In the genomic region with DNA sequence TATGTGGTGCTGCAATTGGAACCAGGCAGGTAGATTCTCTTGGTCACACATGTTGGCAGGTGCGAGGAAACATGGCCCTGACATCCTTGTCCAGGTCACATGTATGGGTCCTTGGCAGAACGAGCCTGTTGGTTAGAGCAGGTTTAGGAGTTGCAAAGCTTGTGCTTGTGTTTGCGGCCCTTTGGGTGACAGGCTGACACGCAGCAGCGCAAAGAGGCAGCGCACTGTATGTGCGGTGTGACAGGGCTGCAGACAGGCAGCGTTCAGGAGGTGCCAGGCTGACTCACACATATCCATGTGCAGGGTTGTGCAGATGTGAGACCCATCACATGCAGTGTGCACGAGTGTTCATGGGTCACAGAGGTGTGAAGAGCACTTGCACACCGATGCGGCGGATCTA, we compare ENCODE assay signal across 9 mouse cellular contexts. TPM values are rescaled to one million over a fixed set of nuclear protein-coding genes. Genes with fewer than 3 reads are reported as not detected.
DNase-seq lines count a peak whose midpoint lies in the region; ATAC-seq lines count a peak whose summit lies in the region.
"Had no signal": no experiment of that assay in that cellular context is flagged by ENCODE, and none has a peak within 500 bp of the region (broad histone marks: within the 10 kb centered on the region; RNA-seq: fewer than 3 reads in every experiment).

No protein-coding gene starts in this region.

- peaks cover 5% of the 10 kb centered on the region for H3K4me1 ChIP-seq in heart, embryonic 15.5 days (replicated peaks)
- H3K4me1 ChIP-seq in forebrain, embryonic 11.5 days (replicated peaks; ENCODE audit: control insufficient read depth, insufficient read depth, low read length) = peaks cover 4% of the 10 kb centered on the region; the same call in 1 of the 2 replicates
- peaks cover 9% of the 10 kb centered on the region; the same call in 1 of the 2 replicates for H3K4me1 ChIP-seq in liver, embryonic 12.5 days

- H3K36me3 ChIP-seq in heart, embryonic 15.5 days = no peaks in the 10 kb centered on the region
- H3K36me3 ChIP-seq in forebrain, embryonic 11.5 days (ENCODE audit: control insufficient read depth, insufficient read depth, low read length) = no peaks in the 10 kb centered on the region
- H3K36me3 ChIP-seq in liver, embryonic 12.5 days = no peaks in the 10 kb centered on the region

- H3K9me3 ChIP-seq in heart, embryonic 15.5 days (replicated peaks) = no peaks in the 10 kb centered on the region
- H3K9me3 ChIP-seq in forebrain, embryonic 11.5 days (ENCODE audit: control insufficient read depth, low read length) = no peaks in the 10 kb centered on the region
- H3K9me3 ChIP-seq in liver, embryonic 12.5 days (replicated peaks) = no peaks in the 10 kb centered on the region

- no peak for DNase-seq in heart, adult 11 months
- DNase-seq in ZHBTc4 (ENCODE audit: low read depth, low spot score) (peak; percentile 49), adipocyte (ENCODE audit: low spot score) (no peak)
- DNase-seq in forebrain, embryonic 11.5 days (ENCODE audit: low spot score) = no peak
- no peak for DNase-seq in thymus, postnatal 0 days (ENCODE audit: low spot score)
- DNase-seq in testis, postnatal 14 days (ENCODE audit: low spot score) = no peak

- 44% methylated on average over 12 of the region's 12 CpGs for WGBS in heart, embryonic 15.5 days
- WGBS in forebrain, embryonic 11.5 days = 51% methylated on average over 12 of the region's 12 CpGs
- 50% methylated on average over 12 of the region's 12 CpGs for WGBS in liver, embryonic 12.5 days (ENCODE audit: insufficient replicate concordance)

- H3K27ac ChIP-seq in heart, embryonic 15.5 days = no peak overlapping the region
- no peak overlapping the region for H3K27ac ChIP-seq in forebrain, embryonic 11.5 days (ENCODE audit: low read depth, low read length)
- H3K27ac ChIP-seq in liver, embryonic 12.5 days = no peak overlapping the region

- peak overlapping the region; percentile 59 for H3K4me3 ChIP-seq in heart, embryonic 15.5 days
- H3K4me3 ChIP-seq in forebrain, embryonic 11.5 days (ENCODE audit: low read depth, low read length) = peak overlapping the region; percentile 55
- no peak overlapping the region for H3K4me3 ChIP-seq in liver, embryonic 12.5 days

- H3K9ac ChIP-seq in heart, embryonic 15.5 days = peak overlapping the region; percentile 57
- peak overlapping the region; percentile 72 for H3K9ac ChIP-seq in forebrain, embryonic 11.5 days (ENCODE audit: low read length)
- no peak overlapping the region for H3K9ac ChIP-seq in liver, embryonic 12.5 days

- H3K4me2 ChIP-seq in heart, embryonic 15.5 days = peak overlapping the region; percentile 96
- peak overlapping the region; percentile 94 for H3K4me2 ChIP-seq in forebrain, embryonic 11.5 days (ENCODE audit: low read depth, low read length, severe bottlenecking)
- H3K4me2 ChIP-seq in liver, embryonic 12.5 days = peak overlapping the region; percentile 76

- peaks cover 27% of the 10 kb centered on the region for H3K27me3 ChIP-seq in heart, embryonic 15.5 days
- no peaks in the 10 kb centered on the region for H3K27me3 ChIP-seq in forebrain, embryonic 11.5 days (ENCODE audit: control insufficient read depth, insufficient read depth, low read length)
- peaks cover 52% of the 10 kb centered on the region for H3K27me3 ChIP-seq in liver, embryonic 12.5 days (replicated peaks)

- ATAC-seq in heart, embryonic 15.5 days (replicated peaks; ENCODE audit: insufficient number of reproducible peaks, insufficient read depth, low FRiP score, low read depth) = no peak
- peak; percentile 42 for ATAC-seq in forebrain, embryonic 11.5 days (replicated peaks; ENCODE audit: low FRiP score)
- ATAC-seq in liver, embryonic 12.5 days = no peak

RNA-seq across cellular contexts. Expression of a gene that starts 0.8 kb away (rescaled TPM):
- 2.1 and 3.5 TPM in 2 replicates for polyA plus RNA-seq in heart, embryonic 15.5 days (2015; fragmentation: Nextera tagmentation; extraction: Ambion mirVana)
- polyA plus RNA-seq in forebrain, embryonic 11.5 days (2014; fragmentation: Nextera tagmentation; extraction: Ambion mirVana) = 27.2 and 29.9 TPM in 2 replicates
- 0.30 and 0.36 TPM in 2 replicates for polyA plus RNA-seq in liver, embryonic 12.5 days (2016; fragmentation: Nextera tagmentation; extraction: Ambion mirVana)
- 2.6 and 3.6 TPM in 2 replicates for polyA plus RNA-seq in thymus, postnatal 0 days (2015; fragmentation: Nextera tagmentation; extraction: Ambion mirVana)

RNA-seq across cellular contexts. Expression of a gene that starts 34.1 kb away (rescaled TPM):
- 55.3 and 62.0 TPM in 2 replicates for polyA plus RNA-seq in heart, embryonic 15.5 days (2015; fragmentation: Nextera tagmentation; extraction: Ambion mirVana)
- polyA plus RNA-seq in forebrain, embryonic 11.5 days (2014; fragmentation: Nextera tagmentation; extraction: Ambion mirVana) = 38.8 and 43.7 TPM in 2 replicates
- 0.56 and 0.67 TPM in 2 replicates for polyA plus RNA-seq in liver, embryonic 12.5 days (2016; fragmentation: Nextera tagmentation; extraction: Ambion mirVana)
- 1.7 and 2.0 TPM in 2 replicates for polyA plus RNA-seq in thymus, postnatal 0 days (2015; fragmentation: Nextera tagmentation; extraction: Ambion mirVana)

RNA-seq across cellular contexts. Expression of a gene that starts 50.1 kb away (rescaled TPM):
- polyA plus RNA-seq in heart, embryonic 15.5 days (2015; fragmentation: Nextera tagmentation; extraction: Ambion mirVana) = 2.1 and 5.8 TPM in 2 replicates
- 0.91 and 1.5 TPM in 2 replicates for polyA plus RNA-seq in forebrain, embryonic 11.5 days (2014; fragmentation: Nextera tagmentation; extraction: Ambion mirVana)
- polyA plus RNA-seq in liver, embryonic 12.5 days (2016; fragmentation: Nextera tagmentation; extraction: Ambion mirVana) = 7.8 and 9.1 TPM in 2 replicates
- polyA plus RNA-seq in thymus, postnatal 0 days (2015; fragmentation: Nextera tagmentation; extraction: Ambion mirVana) = 55.5 and 57.3 TPM in 2 replicates

RNA-seq across cellular contexts. Expression of a gene that starts 55.4 kb away (rescaled TPM):
- not detected in 2 replicates for polyA plus RNA-seq in heart, embryonic 15.5 days (2015; fragmentation: Nextera tagmentation; extraction: Ambion mirVana)
- polyA plus RNA-seq in forebrain, embryonic 11.5 days (2014; fragmentation: Nextera tagmentation; extraction: Ambion mirVana) = 0.55 TPM in 1 of 2 replicates, not detected in the other
- polyA plus RNA-seq in liver, embryonic 12.5 days (2016; fragmentation: Nextera tagmentation; extraction: Ambion mirVana) = not detected in 2 replicates
- 0.20 and 0.49 TPM in 2 replicates for polyA plus RNA-seq in thymus, postnatal 0 days (2015; fragmentation: Nextera tagmentation; extraction: Ambion mirVana)
- polyA plus RNA-seq: spleen, adult 2 months had no signal

Comparison
In these comparisons a context has a peak if more than half of its experiments do, and no peak if none do; other contexts are left out.
1. RNA of a gene that starts 34.1 kb away (polyA plus RNA-seq): 55.3 to 62.0 TPM in heart, embryonic 15.5 days and 38.8 to 43.7 TPM in forebrain, embryonic 11.5 days; 1.7 to 2.0 TPM in thymus, postnatal 0 days and 0.56 to 0.67 TPM in liver, embryonic 12.5 days; every median in the first group is over 10 times any median in the second.
2. Peak in every context shown above with its lines, with median percentiles within 50 percentile points of each other: H3K4me2 ChIP-seq.